Mouse (Mus musculus): ENCODE results near the gene Olfr484.

DNA sequence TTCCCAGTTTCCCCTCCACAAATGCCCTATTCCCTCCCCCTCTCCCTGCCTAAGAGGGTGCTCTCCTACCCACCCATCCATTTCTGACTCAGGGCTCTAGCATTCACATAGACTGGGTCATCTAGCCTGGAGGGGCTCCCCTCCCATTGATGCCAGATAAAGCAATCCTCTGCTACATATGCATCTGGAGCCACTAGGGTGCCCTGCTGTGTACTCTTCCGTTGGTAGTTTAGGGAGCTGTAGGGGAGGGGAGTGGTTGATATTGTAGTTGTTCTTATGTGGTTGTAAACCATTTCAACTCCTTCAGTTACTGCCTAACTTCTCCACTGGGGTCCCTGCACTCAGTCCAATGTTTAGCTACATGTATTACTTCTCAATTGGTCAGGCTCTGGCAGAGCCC is 6.6 kb downstream of the Olfr484 start:
- no peak for TF ChIP-seq CTCF (IDR thresholded peaks at IDR 0.05; ENCODE audit: low read depth)
- TF ChIP-seq EP300 (optimal IDR thresholded peaks at IDR 0.05), result no peak
